Mouse (Mus musculus): Measurements from ENCODE around the gene Lsm14a.

The Lsm14a gene

DNA sequence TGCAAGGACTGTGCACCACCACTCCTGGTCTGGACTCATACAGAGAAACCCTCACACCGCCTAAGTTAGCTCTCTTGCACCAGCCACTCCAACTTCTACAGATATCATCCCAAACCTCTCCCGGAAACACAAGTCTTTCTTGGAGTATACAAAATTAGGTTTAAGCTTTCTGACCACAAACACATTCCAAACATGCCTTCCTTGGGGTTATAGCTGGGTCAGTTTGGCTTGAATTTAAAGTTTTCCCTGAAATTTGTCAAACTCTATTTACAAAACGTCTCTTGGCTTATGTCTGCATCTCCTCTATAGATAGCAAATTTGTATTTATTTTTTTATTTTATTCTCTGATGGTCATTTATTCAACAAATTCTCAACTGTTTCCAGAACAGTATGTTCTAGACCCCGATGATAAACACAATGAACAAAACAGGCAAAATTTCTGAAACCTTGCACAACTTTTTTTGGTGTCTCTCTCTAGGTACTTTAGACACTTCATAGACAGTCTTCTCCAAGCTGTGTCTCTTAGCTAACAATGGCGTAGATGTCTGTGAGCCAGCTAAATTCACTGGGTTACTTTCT, 83.8 kb downstream of the Lsm14a start:
- DNase-seq, result no peak

DNA sequence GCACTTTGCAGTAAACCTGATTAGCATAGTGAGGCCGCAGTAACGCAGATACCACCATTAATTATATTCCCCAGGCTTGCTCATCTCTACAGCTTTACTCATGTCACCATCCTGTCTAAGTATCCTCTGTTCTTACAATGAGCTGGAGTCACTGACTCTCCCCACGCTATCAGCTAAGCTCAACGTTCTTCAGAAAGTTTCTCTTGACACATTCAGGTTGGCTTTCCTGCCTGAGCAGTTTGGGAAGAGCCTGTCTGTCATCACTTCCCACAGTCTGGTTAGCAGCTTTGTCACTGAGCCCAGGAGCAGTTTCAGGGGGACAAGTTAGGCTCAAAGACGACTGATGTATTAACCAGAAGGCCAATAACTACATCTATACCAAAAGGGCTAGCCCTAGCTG, 84.5 kb downstream of the Lsm14a start:
- no peak for DNase-seq

DNA sequence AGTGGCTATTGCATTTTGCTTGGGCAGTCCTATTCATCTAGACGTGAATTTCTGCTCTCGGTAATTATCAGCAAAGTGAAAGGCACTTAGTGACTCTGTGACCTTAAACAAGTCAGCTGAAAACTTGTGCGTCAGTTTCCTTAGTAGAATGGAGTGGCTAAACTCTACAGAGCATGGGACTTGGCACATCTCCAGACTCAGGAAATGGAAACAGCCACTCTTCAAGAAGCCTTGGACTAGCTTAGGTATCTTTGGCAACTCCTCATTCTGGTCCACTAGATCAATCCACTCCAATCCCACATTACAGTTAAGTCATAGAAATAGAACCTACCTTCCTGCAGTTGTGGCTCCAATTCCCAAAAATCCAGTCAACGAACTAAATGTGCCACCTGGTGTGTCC, 87.7 kb downstream of the Lsm14a start:
- DNase-seq, result no peak

GRCm38 (mm10) chr7:34302651-34303050, 90.5 kb downstream of the Lsm14a start:
- DNase-seq, result no peak

DNA sequence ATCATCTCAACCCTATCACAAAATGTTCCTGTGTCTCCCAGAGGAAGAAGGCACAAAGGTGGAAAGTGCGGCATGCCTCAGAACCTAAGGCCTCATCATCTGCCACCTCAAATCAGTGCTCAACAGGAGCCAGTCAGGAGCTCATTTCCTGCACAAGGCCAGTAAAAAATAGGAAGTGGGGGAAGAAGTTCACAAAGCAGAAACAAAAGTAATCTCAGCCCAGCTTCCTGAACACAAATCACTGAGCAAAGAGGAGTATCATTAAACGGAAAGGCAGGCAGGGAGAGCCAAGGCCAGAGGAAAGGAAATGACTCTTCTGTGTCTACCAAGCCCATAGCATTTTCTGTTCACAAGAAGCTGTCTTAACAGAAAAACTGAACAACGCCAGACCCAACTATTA, 91.2 kb downstream of the Lsm14a start:
- DNase-seq, result no peak

DNA sequence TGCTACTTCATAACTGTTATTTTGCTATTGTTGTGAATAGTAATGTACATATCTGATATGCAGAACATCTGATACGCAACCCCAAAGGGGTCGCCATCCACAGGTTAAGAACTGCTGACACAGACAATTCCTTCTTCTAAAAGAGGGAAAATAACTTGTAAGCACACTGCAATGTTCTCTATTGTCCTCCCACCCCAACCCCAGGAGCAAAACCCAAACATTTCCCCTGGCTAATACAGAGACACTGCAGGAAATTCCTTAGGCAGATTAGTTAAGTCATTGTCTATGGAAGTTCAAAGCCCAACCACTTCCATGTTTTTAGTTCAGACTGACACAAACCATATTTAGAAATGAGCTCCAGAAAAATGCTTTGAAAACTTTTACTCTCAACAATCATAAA, 94.3 kb downstream of the Lsm14a start:
- DNase-seq, result no peak

- no peak for DNase-seq
Measured at GRCm38 (mm10) chr7:34296124-34296523, 97.0 kb downstream of the Lsm14a start.

All from cerebellum, adult 9-10 months (tissue).